Mouse (Mus musculus): ENCODE data around the gene Rap1a.
"Not testable (repeated sequence)": the region's sequence is repeated elsewhere in the genome, so short reads cannot be mapped to it uniquely, and the experiment has no call there.

The Rap1a gene

GRCm38 (mm10) chr3:105717856-105718555, 83.1 kb downstream of the Rap1a start:
- no peak for DNase-seq (ENCODE audit: low read depth, low spot score)

GRCm38 (mm10) chr3:105716353-105717000, 84.7 kb downstream of the Rap1a start:
- no peak for DNase-seq (ENCODE audit: low read depth, low spot score)

- DNase-seq (ENCODE audit: low read depth, low spot score): no peak
These were observed 86.3 kb downstream of the Rap1a start for GRCm38 (mm10) chr3:105714820-105715167.

GRCm38 (mm10) chr3:105714091-105714819, 86.9 kb downstream of the Rap1a start:
- DNase-seq (ENCODE audit: low read depth, low spot score): peak; percentile 75

GRCm38 (mm10) chr3:105712827-105713226, 88.3 kb downstream of the Rap1a start:
- DNase-seq (ENCODE audit: low read depth, low spot score): no peak

- DNase-seq (ENCODE audit: low read depth, low spot score): no peak
These were observed 89.4 kb downstream of the Rap1a start for GRCm38 (mm10) chr3:105711741-105712140.

GRCm38 (mm10) chr3:105710246-105710645, 90.9 kb downstream of the Rap1a start:
- DNase-seq (ENCODE audit: low read depth, low spot score): no peak

- no peak for DNase-seq (ENCODE audit: low read depth, low spot score)
These were observed 93.5 kb downstream of the Rap1a start for GRCm38 (mm10) chr3:105707590-105707989.

- DNase-seq (ENCODE audit: low read depth, low spot score): no peak
These were observed 94.6 kb downstream of the Rap1a start for GRCm38 (mm10) chr3:105706366-105707020.

- DNase-seq (ENCODE audit: low read depth, low spot score): no peak
These were observed 95.6 kb downstream of the Rap1a start for GRCm38 (mm10) chr3:105705561-105705960.

GRCm38 (mm10) chr3:105705061-105705549, 96.0 kb downstream of the Rap1a start:
- no peak for DNase-seq (ENCODE audit: low read depth, low spot score)

- DNase-seq (ENCODE audit: low read depth, low spot score): peak; percentile 91
These were observed 96.8 kb downstream of the Rap1a start, which contains the start of gene Inka2 for GRCm38 (mm10) chr3:105704031-105705008. Gene Inka2 (plus strand): TSS chr3:105704599.

GRCm38 (mm10) chr3:105703571-105703970, 97.6 kb downstream of the Rap1a start:
- no peak for DNase-seq (ENCODE audit: low read depth, low spot score)

GRCm38 (mm10) chr3:105701399-105701798, 99.7 kb downstream of the Rap1a start:
- DNase-seq (ENCODE audit: low read depth, low spot score): no peak

GRCm38 (mm10) chr3:105700786-105701185, 100.3 kb downstream of the Rap1a start:
- DNase-seq (ENCODE audit: low read depth, low spot score): not testable (repeated sequence)

- no peak for DNase-seq (ENCODE audit: low read depth, low spot score)
These were observed 101.7 kb downstream of the Rap1a start for GRCm38 (mm10) chr3:105699241-105699933.

- DNase-seq (ENCODE audit: low read depth, low spot score): no peak
These were observed 102.8 kb downstream of the Rap1a start for GRCm38 (mm10) chr3:105698311-105698710.

GRCm38 (mm10) chr3:105697148-105697441, 104.0 kb downstream of the Rap1a start:
- no peak for DNase-seq (ENCODE audit: low read depth, low spot score)

GRCm38 (mm10) chr3:105696387-105697147, 104.6 kb downstream of the Rap1a start:
- DNase-seq (ENCODE audit: low read depth, low spot score): no peak
